Mouse (Mus musculus) stomach, embryonic 15.5 days (tissue): Measurements from ENCODE around the gene Gm5141. TPM values are rescaled to one million over a fixed set of nuclear protein-coding genes. Genes with fewer than 3 reads are reported as not detected.

Source experiments
- microRNA counts: library from miRNA; unstranded; fragments of <30 nt; microRNA quantifications from one replicate; lab custom pipeline; 2016
- microRNA-seq: library from miRNA; unstranded; fragments of <30 nt; microRNA quantifications from one replicate; pipeline ENCODE4, GENCODE M21; 2016
- polyA plus RNA-seq: library from polyadenylated mRNA; unstranded; fragments of >200 nt; fragmentation: Nextera tagmentation; extraction: Ambion mirVana; gene quantifications from 2 replicates; pipeline ENCODE4 v1.2.1, GENCODE M21; 2015

Gene Gm5141
- polyA plus RNA-seq, 1 experiment from 2014 or later, result 9.8 TPM

MicroRNAs within 50 kb of the gene (microRNA counts, 519-probe panel; counts per million panel counts)
- not detected for microRNA mmu-miR-713 (lab: Ali Mortazavi, UCI)

Small RNA genes lying within 50 kb of the gene (microRNA-seq; reads per million reads assigned to microRNA genes)
- gene Gm24588, result not detected
- not detected for gene Mir713

Other genes with a start within 250 kb of the Gm5141 start
- not detected in 2 replicates for gene Zfp935, start 227.3 kb downstream of the Gm5141 start, polyA plus RNA-seq
- gene Zfp934, start 214.6 kb downstream of the Gm5141 start, polyA plus RNA-seq, result 16.9 and 19.1 TPM in 2 replicates
- gene 6720489N17Rik, start 161.6 kb downstream of the Gm5141 start, polyA plus RNA-seq, result 10.3 and 13.7 TPM in 2 replicates
- 25.6 and 25.8 TPM in 2 replicates for gene Platr25, start 25.1 kb downstream of the Gm5141 start, polyA plus RNA-seq
- gene Fbp2, start 72.6 kb upstream of the Gm5141 start, polyA plus RNA-seq, result 87.8 and 98.7 TPM in 2 replicates
- 2.3 and 2.9 TPM in 2 replicates for gene Fbp1, start 102.5 kb upstream of the Gm5141 start, polyA plus RNA-seq
- gene 2010111I01Rik, start 179.1 kb upstream of the Gm5141 start, polyA plus RNA-seq, result 104 and 114 TPM in 2 replicates